Mouse (Mus musculus) T-cell, adult 2 months (primary cell): ENCODE results near the gene Dtymk.

Source experiments
- DNase-seq: peaks from one replicate; pipeline ENCODE4 v3.0.0; 2022; ENCODE audit warnings: low spot score

The Dtymk gene

GRCm38 (mm10) chr1:93742910-93743309, 58.8 kb downstream of the Dtymk start:
- peak; percentile 7 for DNase-seq
